Mouse (Mus musculus): ENCODE results near the gene Cblc. TPM values are rescaled to one million over a fixed set of nuclear protein-coding genes. Genes with fewer than 3 reads are reported as not detected.
A peak's percentile ranks its signal among the peaks of the same experiment; 100 is the strongest.

The Cblc gene
- polyA plus RNA-seq, 1 experiment from 2014 or later, result not detected

DNA sequence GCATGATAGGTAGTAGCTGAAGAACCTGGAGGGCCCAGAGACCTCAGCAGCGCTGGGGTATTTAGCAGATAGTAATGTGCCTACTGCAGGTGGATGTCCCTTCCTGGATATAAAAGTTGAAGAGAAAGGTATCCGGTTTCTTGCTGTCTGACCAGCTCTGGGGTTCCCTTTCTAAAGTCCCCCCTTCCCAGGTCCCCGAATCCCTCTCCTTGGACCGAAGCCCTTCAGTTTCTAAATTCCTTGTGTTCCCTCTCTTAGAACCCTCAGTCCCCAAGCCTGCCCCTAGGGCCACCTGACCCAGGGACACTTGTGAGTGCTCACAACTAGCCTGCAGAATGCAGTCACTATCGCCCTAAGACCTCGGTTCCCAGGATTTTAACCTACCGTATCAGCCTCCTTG is 25.0 kb upstream of the Cblc start:
- Histone ChIP-seq H3K4me3 (replicated peaks; ENCODE audit: low read length) (no peak overlapping the region), H3K27ac (no peak overlapping the region), H3K4me1 (replicated peaks; ENCODE audit: control insufficient read depth, insufficient read depth, low read length) (peaks cover 14% of the 10 kb centered on the region), H3K9me3 (ENCODE audit: control insufficient read depth, low read length) (0 out of 2 replicates have a peak, but pooled peaks cover 4% of the 10 kb centered on the region), H3K36me3 (replicated peaks; ENCODE audit: control insufficient read depth, insufficient read depth) (no peaks in the 10 kb centered on the region), H3K4me2 (replicated peaks) (no peak overlapping the region), H3K9ac (no peak overlapping the region), H3K27me3 (ENCODE audit: control insufficient read depth, insufficient read depth, low read length) (peaks cover 61% of the 10 kb centered on the region)
- ATAC-seq (ENCODE audit: low FRiP score) (no peak), DNase-seq (ENCODE audit: low spot score) (no peak)
- 55% methylated on average over 7 of the region's 7 CpGs for WGBS

DNA sequence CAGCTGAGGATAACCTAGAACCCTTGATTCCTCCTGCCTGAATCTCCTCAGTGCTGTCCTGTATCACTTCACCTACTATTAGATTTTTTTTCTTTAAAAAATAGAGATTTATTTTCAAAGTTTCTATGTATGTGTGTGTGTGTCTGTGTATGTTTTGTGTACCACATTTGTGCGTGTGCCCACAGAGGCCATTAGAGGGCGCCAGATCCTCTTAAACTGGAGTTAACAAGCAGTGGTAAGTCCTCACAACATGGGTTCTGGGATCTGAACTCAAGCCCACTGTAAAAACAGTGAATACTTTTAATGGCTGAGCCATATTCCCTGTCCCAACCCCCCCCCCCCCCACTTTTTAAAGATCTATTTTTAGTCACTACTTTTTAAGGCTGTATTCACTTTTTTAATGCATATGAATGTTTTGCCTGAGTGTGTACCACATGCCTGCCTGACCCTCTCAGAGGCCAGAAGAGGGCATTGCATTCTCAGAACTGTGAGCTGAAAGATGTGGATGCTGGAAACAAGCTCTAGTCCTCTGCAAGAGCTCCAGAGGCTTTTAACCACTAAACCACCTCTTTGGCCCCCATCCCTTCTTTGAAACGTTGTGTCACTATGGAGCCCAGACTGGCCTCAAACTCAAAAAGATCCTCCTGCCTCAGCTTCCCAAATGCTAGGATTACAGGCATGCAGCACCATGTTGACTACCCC is 23.9 kb upstream of the Cblc start:
- Histone ChIP-seq H3K27me3 (ENCODE audit: control insufficient read depth, insufficient read depth, low read length) (peaks cover 64% of the 10 kb centered on the region), H3K27ac (no peak overlapping the region), H3K4me1 (replicated peaks; ENCODE audit: control insufficient read depth, insufficient read depth, low read length) (peaks cover 17% of the 10 kb centered on the region), H3K9ac (no peak overlapping the region), H3K4me2 (replicated peaks) (no peak overlapping the region), H3K36me3 (replicated peaks; ENCODE audit: control insufficient read depth, insufficient read depth) (no peaks in the 10 kb centered on the region), H3K4me3 (replicated peaks; ENCODE audit: low read length) (no peak overlapping the region), H3K9me3 (ENCODE audit: control insufficient read depth, low read length) (0 out of 2 replicates have a peak, but pooled peaks cover 4% of the 10 kb centered on the region)
- DNase-seq (ENCODE audit: low spot score) (no peak), ATAC-seq (ENCODE audit: low FRiP score) (no peak)
- 65% methylated on average over 3 of the region's 3 CpGs for WGBS

DNA sequence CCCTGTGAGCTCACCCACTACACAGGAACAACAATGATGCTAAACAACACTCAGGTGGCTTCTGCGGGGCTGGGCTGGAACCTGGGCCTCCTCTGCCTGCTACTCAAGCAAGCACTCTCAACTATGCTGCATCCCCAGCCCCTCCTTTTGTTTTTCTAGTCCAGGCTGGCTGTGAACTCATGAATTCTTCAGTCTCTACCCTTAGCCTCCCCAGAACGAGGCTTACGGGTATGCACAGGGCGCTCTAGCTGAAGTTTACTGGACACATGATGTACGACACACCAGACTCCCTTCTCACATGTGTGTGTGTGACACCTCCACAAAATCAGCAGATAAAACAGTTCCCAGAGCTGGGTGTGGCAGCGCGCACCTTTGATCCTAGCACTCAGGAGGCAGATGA is 22.3 kb upstream of the Cblc start:
- ATAC-seq (ENCODE audit: low FRiP score) (no peak), DNase-seq (ENCODE audit: low spot score) (no peak)
- 89% methylated on average over 7 of the region's 7 CpGs for WGBS
- H3K27me3 ChIP-seq (ENCODE audit: control insufficient read depth, insufficient read depth, low read length), result peaks cover 54% of the 10 kb centered on the region
- H3K36me3 ChIP-seq (replicated peaks; ENCODE audit: control insufficient read depth, insufficient read depth), result no peaks in the 10 kb centered on the region
- no peak overlapping the region for H3K4me3 ChIP-seq (replicated peaks; ENCODE audit: low read length)
- peaks cover 17% of the 10 kb centered on the region for H3K4me1 ChIP-seq (replicated peaks; ENCODE audit: control insufficient read depth, insufficient read depth, low read length)
- 0 out of 2 replicates have a peak, but pooled peaks cover 4% of the 10 kb centered on the region for H3K9me3 ChIP-seq (ENCODE audit: control insufficient read depth, low read length)
- H3K9ac ChIP-seq, result no peak overlapping the region
- H3K4me2 ChIP-seq (replicated peaks), result no peak overlapping the region
- no peak overlapping the region for H3K27ac ChIP-seq

DNA sequence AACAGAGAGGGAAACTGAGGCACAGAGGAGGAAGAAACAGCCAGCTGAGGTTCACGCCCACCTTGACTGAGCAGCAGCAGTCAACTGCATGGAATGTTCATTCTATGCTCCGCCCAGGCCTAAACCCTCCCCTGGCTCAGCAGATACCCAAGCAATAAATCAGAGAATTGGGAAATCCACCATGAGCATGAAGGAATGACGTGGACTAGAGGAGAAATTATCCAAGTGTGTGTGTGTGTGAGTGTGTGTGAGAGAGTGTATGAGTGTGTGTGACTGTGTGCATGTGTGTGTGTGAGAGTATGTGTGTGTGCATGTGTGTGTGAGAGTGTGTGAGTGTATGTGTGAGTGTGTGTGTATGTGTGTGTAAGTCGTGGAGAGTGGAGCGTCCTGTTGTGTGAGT is 21.8 kb upstream of the Cblc start:
- Histone ChIP-seq H3K27me3 (ENCODE audit: control insufficient read depth, insufficient read depth, low read length) (peaks cover 50% of the 10 kb centered on the region), H3K9ac (no peak overlapping the region), H3K27ac (no peak overlapping the region), H3K36me3 (replicated peaks; ENCODE audit: control insufficient read depth, insufficient read depth) (no peaks in the 10 kb centered on the region), H3K4me1 (replicated peaks; ENCODE audit: control insufficient read depth, insufficient read depth, low read length) (peaks cover 17% of the 10 kb centered on the region), H3K4me3 (replicated peaks; ENCODE audit: low read length) (no peak overlapping the region), H3K4me2 (replicated peaks) (no peak overlapping the region), H3K9me3 (ENCODE audit: control insufficient read depth, low read length) (0 out of 2 replicates have a peak, but pooled peaks cover 4% of the 10 kb centered on the region)
- ATAC-seq (ENCODE audit: low FRiP score), result no peak
- WGBS, result 85% methylated on average over 5 of the region's 5 CpGs
- DNase-seq (ENCODE audit: low spot score), result no peak

DNA sequence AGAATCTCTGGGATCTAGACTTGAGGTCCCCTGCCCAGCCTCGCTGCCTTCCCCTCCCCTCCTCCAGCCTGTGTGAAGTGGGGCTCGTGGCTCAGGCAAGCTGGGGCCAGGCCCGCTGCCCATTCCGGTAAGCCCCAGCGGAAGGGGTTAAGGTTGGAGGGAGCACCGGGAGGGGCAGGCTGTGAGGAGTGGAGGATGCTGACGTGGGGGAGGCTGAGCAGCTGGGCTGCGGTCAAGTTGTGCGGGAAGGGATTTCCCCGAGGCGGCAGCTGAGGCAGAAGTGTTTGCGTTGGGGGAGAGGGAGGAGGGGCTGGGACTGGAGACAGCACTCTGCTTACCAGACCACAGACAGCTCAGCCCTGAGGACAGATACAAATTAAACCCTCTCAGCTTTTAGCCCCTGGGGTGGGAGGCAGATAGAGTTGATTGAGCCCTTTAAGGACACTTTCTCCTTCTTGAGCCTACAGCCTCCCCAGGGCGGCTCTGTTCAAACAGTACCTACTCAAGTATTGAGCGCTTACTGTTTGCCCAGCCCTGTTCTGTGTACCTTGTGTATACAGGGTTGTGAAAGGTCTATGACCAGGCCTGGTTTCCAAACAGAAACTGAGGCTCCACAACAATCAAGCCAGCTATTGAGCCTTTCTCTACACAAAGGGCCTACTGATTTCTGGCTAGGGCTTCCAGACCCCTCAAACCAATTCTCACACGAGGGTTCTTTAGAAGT is 20.9 kb upstream of the Cblc start:
- Histone ChIP-seq H3K4me3 (replicated peaks; ENCODE audit: low read length) (0 out of 2 replicates have a peak overlapping the region, but pooled peaks have one; percentile 2), H3K4me1 (replicated peaks; ENCODE audit: control insufficient read depth, insufficient read depth, low read length) (peaks cover 16% of the 10 kb centered on the region), H3K36me3 (replicated peaks; ENCODE audit: control insufficient read depth, insufficient read depth) (no peaks in the 10 kb centered on the region), H3K9ac (0 out of 2 replicates have a peak overlapping the region, but pooled peaks have one; percentile 30), H3K4me2 (replicated peaks) (peak overlapping the region; percentile 73), H3K27ac (no peak overlapping the region), H3K27me3 (ENCODE audit: control insufficient read depth, insufficient read depth, low read length) (peaks cover 50% of the 10 kb centered on the region), H3K9me3 (ENCODE audit: control insufficient read depth, low read length) (0 out of 2 replicates have a peak, but pooled peaks cover 4% of the 10 kb centered on the region)
- ATAC-seq (ENCODE audit: low FRiP score) (peak; percentile 32; the same call in 1 of the 2 replicates), DNase-seq (ENCODE audit: low spot score) (no peak)
- WGBS, result 9% methylated on average over 15 of the region's 15 CpGs

DNA sequence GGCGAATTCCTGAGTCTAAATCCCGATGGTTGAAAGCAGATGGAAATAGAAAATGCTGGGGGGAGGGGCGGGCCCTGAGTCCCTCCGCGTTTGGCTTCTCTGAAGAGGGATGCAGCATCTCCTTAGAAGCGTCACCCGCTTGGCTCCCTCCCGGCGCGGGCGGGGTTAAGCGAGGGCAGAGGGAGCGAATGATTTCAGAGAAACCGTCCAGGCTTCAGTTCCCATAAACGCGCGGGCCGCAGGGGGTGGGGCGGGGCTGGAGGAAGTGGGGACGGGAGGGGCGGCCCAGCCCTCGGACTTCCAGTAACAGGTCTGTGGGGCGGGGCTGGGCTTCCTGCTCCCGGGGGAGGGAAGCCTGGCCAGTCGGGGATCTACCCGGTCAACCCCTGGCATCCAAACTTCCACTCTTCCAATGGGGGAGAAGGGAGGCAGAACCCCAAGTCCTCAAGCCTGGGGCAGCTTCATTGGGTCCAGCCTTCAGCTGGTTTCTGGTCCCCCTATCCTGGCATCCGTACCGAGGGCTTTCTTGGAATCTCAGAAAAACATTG is 19.7 kb upstream of the Cblc start:
- WGBS, result under 1% methylated on average over 27 of the region's 28 CpGs
- peaks cover 51% of the 10 kb centered on the region for H3K27me3 ChIP-seq (ENCODE audit: control insufficient read depth, insufficient read depth, low read length)

DNA sequence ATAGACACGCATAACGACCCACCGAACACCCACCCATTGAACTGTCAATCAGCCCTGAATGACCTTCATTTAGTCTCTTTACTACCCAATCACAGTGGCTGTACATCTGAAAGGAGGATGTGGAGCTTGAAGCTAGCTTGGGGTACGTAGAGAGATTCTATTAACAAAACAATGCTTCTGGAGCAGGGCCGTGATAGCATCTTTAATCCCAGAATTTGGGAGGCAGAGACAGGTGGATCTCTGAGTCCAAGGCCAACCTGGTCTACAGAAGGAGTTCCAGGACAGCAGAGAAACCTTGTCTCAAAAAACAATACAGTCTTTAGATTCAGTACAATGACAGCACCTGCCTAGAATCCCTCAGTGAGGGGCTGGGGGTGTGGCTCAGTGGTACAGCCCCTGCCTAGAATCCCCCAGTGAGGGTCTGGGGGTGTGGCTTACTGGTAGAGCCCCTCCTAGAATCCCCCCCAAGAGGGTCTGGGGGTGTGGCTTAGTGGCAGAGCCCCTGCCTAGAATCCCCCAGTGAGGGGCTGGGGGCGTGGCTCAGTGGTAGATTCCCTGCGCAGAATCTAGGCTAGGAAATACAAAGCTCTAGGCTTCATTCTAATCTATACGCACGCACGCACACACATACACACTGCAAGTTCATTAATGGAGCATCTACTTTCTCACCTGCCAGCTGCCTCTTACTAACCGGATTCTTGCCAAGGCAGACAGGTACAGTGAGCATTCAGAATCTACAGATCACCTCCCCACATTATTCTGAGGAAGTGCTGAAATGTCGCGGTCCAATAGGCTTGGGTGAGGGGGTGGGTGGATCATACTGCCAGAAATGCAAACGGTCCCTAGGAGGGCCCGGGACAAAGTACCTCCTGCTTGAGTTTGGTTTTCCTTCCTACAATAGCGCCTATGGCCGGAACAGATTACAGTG is 19.0 kb upstream of the Cblc start:
- Histone ChIP-seq H3K36me3 (replicated peaks; ENCODE audit: control insufficient read depth, insufficient read depth) (no peaks in the 10 kb centered on the region), H3K4me3 (replicated peaks; ENCODE audit: low read length) (peak overlapping the region; percentile 36), H3K9me3 (ENCODE audit: control insufficient read depth, low read length) (0 out of 2 replicates have a peak, but pooled peaks cover 3% of the 10 kb centered on the region), H3K4me1 (replicated peaks; ENCODE audit: control insufficient read depth, insufficient read depth, low read length) (peaks cover 11% of the 10 kb centered on the region), H3K27ac (no peak overlapping the region), H3K4me2 (replicated peaks) (peak overlapping the region; percentile 73), H3K27me3 (ENCODE audit: control insufficient read depth, insufficient read depth, low read length) (peaks cover 52% of the 10 kb centered on the region), H3K9ac (peak overlapping the region; percentile 57)
- ATAC-seq (ENCODE audit: low FRiP score) (peak; percentile 35), DNase-seq (ENCODE audit: low spot score) (no peak)
- 16% methylated on average over 17 of the region's 17 CpGs for WGBS

More for the DNA sequence above, 19.7 kb upstream of the Cblc start:
- peak; percentile 37 for ATAC-seq (ENCODE audit: low FRiP score)
- peak overlapping the region; percentile 57 for H3K9ac ChIP-seq
- peak; percentile 43 for DNase-seq (ENCODE audit: low spot score)
- H3K9me3 ChIP-seq (ENCODE audit: control insufficient read depth, low read length), result 0 out of 2 replicates have a peak, but pooled peaks cover 4% of the 10 kb centered on the region
- H3K4me3 ChIP-seq (replicated peaks; ENCODE audit: low read length), result peak overlapping the region; percentile 36
- no peaks in the 10 kb centered on the region for H3K36me3 ChIP-seq (replicated peaks; ENCODE audit: control insufficient read depth, insufficient read depth)
- no peak overlapping the region for H3K27ac ChIP-seq
- peaks cover 11% of the 10 kb centered on the region for H3K4me1 ChIP-seq (replicated peaks; ENCODE audit: control insufficient read depth, insufficient read depth, low read length)
- peak overlapping the region; percentile 73 for H3K4me2 ChIP-seq (replicated peaks)

DNA sequence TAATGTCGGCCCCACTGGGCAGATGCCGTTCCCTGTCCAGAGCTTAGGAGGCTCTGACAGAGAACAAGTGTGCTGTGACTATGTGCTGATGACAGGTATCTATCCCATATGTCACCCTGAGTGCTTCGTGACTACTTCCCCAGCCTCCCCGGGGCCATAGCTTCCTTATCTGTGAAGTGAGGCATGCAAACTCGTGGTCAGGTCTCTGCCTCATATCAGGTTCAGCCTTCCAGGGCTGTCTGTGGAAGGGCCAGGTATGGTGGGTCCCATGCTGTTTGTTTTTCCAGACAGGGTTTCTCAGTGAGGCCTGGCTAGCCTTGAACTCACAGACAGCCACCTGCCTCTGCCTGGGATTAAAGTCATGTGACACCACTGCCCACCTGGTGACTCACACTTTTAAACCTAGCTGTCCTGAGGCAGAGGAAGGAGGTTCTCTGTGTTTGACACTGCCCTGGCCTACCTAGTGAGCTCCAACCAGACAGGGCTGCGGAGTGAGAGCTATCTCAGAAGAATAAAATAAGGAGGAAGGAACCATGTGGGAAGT is 17.0 kb upstream of the Cblc start:
- Histone ChIP-seq H3K4me2 (replicated peaks) (no peak overlapping the region), H3K27me3 (ENCODE audit: control insufficient read depth, insufficient read depth, low read length) (peaks cover 66% of the 10 kb centered on the region), H3K36me3 (replicated peaks; ENCODE audit: control insufficient read depth, insufficient read depth) (no peaks in the 10 kb centered on the region), H3K27ac (no peak overlapping the region), H3K4me3 (replicated peaks; ENCODE audit: low read length) (no peak overlapping the region), H3K4me1 (replicated peaks; ENCODE audit: control insufficient read depth, insufficient read depth, low read length) (peaks cover 16% of the 10 kb centered on the region), H3K9me3 (ENCODE audit: control insufficient read depth, low read length) (no peaks in the 10 kb centered on the region), H3K9ac (no peak overlapping the region)
- 86% methylated on average over 6 of the region's 6 CpGs for WGBS
- ATAC-seq (ENCODE audit: low FRiP score) (no peak), DNase-seq (ENCODE audit: low spot score) (no peak)

All from hindbrain, embryonic 14.5 days (tissue).